Mouse (Mus musculus) stomach, adult 2 months (tissue): ENCODE measurements around the gene Egfl8. TPM values are rescaled to one million over a fixed set of nuclear protein-coding genes. Genes with fewer than 3 reads are reported as not detected.

Experiments used
- polyA plus RNA-seq: library from polyadenylated mRNA; depleted of rRNA; stranded (reverse); fragments of >200 nt; gene quantifications from 2 replicates; pipeline ENCODE4 v1.2.3, GENCODE M21; 2012; rRNA removed

Egfl8 gene
- 0.74 and 1.6 TPM in 2 replicates for polyA plus RNA-seq

DNA sequence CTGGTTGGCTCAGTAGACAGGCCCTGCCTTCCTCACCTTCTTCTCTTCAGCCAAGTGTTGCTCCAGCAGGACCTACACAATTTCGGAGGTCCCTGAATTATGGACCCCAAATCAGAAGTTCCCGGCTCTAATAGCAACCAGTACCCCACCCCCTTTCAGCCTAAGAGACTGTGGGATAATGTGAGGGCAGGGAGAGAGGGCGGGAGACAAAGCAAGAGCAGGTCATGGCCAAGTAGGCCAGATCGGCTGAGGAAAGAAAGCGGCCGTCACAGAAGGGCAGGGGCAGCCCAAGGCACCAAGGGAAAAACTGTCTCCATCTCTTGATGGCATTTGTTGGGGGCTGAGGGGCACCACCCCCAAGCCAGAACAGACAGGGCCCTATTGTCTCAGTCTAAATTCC is at the start of gene Egfl8:
Egfl8 (minus strand) TSS at position 101 of the 400 bp plus-strand sequence.

GRCm38 (mm10) chr17:34646906-34647787 is 31.4 kb upstream of the Egfl8 start, which contains the start of gene Atf6b:
Atf6b (plus strand) TSS chr17:34647146.

GRCm38 (mm10) chr17:34644608-34645007 is 28.8 kb upstream of the Egfl8 start, which contains the start of gene Fkbpl:
Fkbpl (plus strand) TSS chr17:34644764.

DNA sequence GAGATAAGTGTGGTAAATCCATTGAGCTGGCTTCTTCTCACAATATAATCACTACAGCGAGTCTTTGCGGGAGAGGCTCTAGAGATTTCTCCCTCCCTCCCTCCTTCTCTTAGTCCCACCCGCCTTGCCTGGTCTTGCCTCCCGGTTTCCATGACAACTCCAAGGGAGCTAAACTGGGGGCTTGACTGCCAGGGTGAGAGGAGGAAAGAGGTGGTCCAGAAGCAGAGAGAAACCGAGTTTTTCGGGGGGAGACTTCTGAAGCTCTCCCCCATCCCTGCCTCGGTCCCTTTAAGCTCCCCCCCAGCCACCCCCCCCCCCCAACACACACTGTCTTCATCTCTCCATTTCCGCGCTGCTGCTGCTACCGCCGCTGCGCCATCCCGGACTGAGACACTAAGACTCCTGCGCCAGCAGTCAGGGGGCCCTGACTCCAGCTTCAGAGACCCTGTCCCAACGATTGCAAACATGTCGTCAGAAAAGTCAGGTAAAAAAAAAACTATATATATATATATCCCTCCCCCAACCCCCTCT is 13.5 kb upstream of the Egfl8 start, which contains the start of gene Prrt1:
Prrt1 (plus strand) TSS at position 313 of the 531 bp plus-strand sequence.

DNA sequence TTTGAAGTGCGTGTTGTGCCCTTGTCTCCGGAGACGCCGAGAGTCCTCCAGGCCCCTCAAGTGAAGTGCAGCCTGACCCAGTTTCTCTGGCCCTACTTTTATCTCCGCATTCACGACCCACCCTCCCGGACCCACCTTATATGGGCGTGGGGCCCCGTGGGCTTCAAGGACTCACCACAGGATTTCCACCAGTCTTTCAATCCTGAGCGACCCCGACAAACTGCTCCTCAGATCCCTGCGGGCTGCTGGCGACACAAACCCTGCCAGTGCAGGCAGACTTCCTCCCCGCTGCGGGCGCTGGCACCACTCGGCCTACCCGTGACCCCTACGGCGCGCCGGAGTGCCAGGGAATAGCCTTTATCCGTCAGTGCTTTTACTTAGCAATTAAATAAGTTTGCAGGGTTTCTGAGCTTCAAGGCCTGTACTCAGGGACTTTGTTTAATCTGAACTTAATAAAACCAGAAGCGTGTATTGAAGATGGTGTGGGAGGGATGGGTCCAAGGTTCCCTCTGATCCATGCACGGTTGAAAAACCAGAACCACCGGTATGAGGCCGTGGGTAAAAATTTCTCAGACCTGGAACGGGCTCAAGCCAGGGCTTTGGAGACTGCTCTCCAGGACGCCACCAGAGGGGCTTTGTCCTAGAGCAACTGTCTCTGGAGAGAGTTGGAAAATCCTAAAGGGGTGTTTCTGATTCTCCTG is 12.3 kb upstream of the Egfl8 start, which contains the start of gene Ppt2:
Ppt2 (minus strand) TSS at position 568 of the 701 bp plus-strand sequence.

GRCm38 (mm10) chr17:34604061-34604508 is 11.7 kb downstream of the Egfl8 start, which contains the start of gene Agpat1:
Agpat1 (plus strand) TSS chr17:34604262.

DNA sequence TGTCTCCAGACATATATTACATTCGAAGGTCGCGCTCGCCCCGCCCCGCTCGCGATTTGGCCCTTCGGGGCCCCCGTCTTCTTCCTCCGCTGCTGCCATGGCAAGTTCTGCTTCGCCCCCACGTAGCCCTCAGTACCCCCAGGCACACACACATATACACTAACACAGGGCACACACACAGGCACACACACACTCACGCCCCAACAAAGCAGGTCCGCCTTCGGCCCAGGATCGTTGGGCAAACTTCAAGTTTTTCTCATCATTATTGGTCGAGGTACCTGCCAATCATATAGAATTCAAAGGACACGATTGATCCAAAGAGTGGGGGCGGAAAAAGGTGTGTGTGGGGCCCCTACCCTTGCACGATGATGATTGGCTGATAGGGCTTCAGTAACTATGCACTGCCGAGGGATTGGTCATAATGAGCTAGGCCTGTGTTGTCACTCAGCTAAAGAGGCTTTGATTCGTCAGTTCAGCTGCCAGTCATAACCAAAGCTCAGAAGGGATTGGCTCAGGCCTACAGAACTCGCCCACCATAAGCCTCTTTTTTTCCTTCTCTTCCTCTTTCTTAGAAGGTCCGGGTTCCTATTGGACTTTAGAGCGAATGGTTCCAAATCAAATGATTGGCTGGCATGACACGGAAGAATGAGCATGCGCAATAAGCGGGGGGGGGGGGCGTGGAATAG is 12.3 kb downstream of the Egfl8 start, which contains the start of gene Rnf5:
Rnf5 (minus strand) TSS at position 316 of the 686 bp plus-strand sequence.

GRCm38 (mm10) chr17:34597566-34598095 is 18.1 kb downstream of the Egfl8 start, which contains the start of gene Ager:
Ager (plus strand) TSS chr17:34597862.

GRCm38 (mm10) chr17:34591029-34591993 is 24.5 kb downstream of the Egfl8 start, which contains the start of gene Pbx2:
Pbx2 (plus strand) TSS chr17:34591266.

DNA sequence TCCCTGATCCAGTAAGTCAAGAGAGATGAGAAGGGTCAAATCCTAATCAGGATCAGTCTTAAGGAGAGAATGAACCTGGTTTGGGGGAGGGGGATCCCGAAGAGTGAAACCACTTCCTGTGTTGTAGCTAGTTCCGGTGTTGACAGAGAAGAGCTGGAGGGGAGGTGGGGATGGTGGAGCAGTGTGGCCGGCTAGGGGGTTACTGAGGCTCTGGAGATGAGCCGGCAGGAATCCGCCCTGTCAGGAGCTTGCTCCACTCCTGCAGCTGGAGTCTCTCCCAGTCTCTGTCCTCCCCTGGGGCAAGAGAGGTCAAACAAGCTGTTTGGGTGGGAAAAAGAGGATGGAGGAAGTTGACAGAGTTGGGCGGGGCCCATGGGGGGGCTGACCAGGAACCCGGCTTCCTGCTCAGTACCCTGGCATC is 26.1 kb downstream of the Egfl8 start, which contains the start of gene Gpsm3:
Gpsm3 (plus strand) TSS at position 126 of the 421 bp plus-strand sequence.

GRCm38 (mm10) chr17:34564003-34564421 is 51.8 kb downstream of the Egfl8 start, which contains the start of gene Notch4:
Notch4 (plus strand) TSS chr17:34564268.

Other genes starting within 250 kb of the Egfl8 start
- gene Btnl1, start 238.8 kb downstream of the Egfl8 start, polyA plus RNA-seq = 0.12 TPM in 1 of 2 replicates, not detected in the other
- 0.17 TPM in 1 of 2 replicates, not detected in the other for gene BC051142, start 217.2 kb downstream of the Egfl8 start, polyA plus RNA-seq
- gene Btnl4, start 138.7 kb downstream of the Egfl8 start, polyA plus RNA-seq = 1.1 and 1.3 TPM in 2 replicates
- 0.04 TPM in 1 of 2 replicates, not detected in the other for gene Btnl6, start 98.6 kb downstream of the Egfl8 start, polyA plus RNA-seq
- 13.3 and 22.9 TPM in 2 replicates for gene Notch4, start 51.7 kb downstream of the Egfl8 start, polyA plus RNA-seq
- 3.2 and 4.9 TPM in 2 replicates for gene Gpsm3, start 26.2 kb downstream of the Egfl8 start, polyA plus RNA-seq
- gene Pbx2, start 24.7 kb downstream of the Egfl8 start, polyA plus RNA-seq = 16.0 and 17.3 TPM in 2 replicates
- gene Ager, start 18.1 kb downstream of the Egfl8 start, polyA plus RNA-seq = 0.43 and 0.59 TPM in 2 replicates
- gene Rnf5, start 12.3 kb downstream of the Egfl8 start, polyA plus RNA-seq = 56.7 and 59.0 TPM in 2 replicates
- gene Agpat1, start 11.7 kb downstream of the Egfl8 start, polyA plus RNA-seq = 136 and 169 TPM in 2 replicates
- gene Ppt2, start 12.5 kb upstream of the Egfl8 start, polyA plus RNA-seq = 20.9 and 22.1 TPM in 2 replicates
- gene Prrt1, start 13.6 kb upstream of the Egfl8 start, polyA plus RNA-seq = 4.0 and 4.6 TPM in 2 replicates
- 1.4 and 2.8 TPM in 2 replicates for gene Fkbpl, start 28.8 kb upstream of the Egfl8 start, polyA plus RNA-seq
- 40.9 and 47.9 TPM in 2 replicates for gene Atf6b, start 31.2 kb upstream of the Egfl8 start, polyA plus RNA-seq
- gene Tnxb, start 54.6 kb upstream of the Egfl8 start, polyA plus RNA-seq = 14.8 and 21.3 TPM in 2 replicates
- 9.3 and 13.4 TPM in 2 replicates for gene C4b, start 127.9 kb upstream of the Egfl8 start, polyA plus RNA-seq
- 1.1 and 3.1 TPM in 2 replicates for gene Cyp21a1, start 188.6 kb upstream of the Egfl8 start, polyA plus RNA-seq
- 31.6 and 34.6 TPM in 2 replicates for gene Stk19, start 221.0 kb upstream of the Egfl8 start, polyA plus RNA-seq
- gene Dxo, start 221.0 kb upstream of the Egfl8 start, polyA plus RNA-seq = 34.4 and 36.4 TPM in 2 replicates
- gene Skiv2l, start 234.2 kb upstream of the Egfl8 start, polyA plus RNA-seq = 44.5 and 47.7 TPM in 2 replicates
- 11.5 and 13.1 TPM in 2 replicates for gene Nelfe, start 234.4 kb upstream of the Egfl8 start, polyA plus RNA-seq
- 1.7 and 2.0 TPM in 2 replicates for gene Cfb, start 246.5 kb upstream of the Egfl8 start, polyA plus RNA-seq